Mouse (Mus musculus) C2C12 (cell line): ENCODE measurements around the gene D1Ertd622e.

Experiments
- CTCF ChIP-seq: IDR thresholded peaks from one replicate; pipeline ENCODE4 v1.5.1; 2011; ENCODE audit not compliant: control insufficient read depth, insufficient read depth, insufficient read length
- MAX ChIP-seq: IDR thresholded peaks from one replicate; pipeline ENCODE4 v1.6.1; 2011; ENCODE audit warnings: mild to moderate bottlenecking, control low read depth
- USF1 ChIP-seq: IDR thresholded peaks from one replicate; pipeline ENCODE4 v1.6.1; 2011; ENCODE audit warnings: low read depth, mild to moderate bottlenecking, control low read depth, moderate library complexity

- TF ChIP-seq CTCF (no peak), MAX (no peak), USF1 (no peak)
These were observed 93.9 kb downstream of the D1Ertd622e start for GRCm38 (mm10) chr1:97567956-97568355.
